Mouse (Mus musculus) myocyte (in vitro differentiated cells): ENCODE results near the gene Creb5. TPM values are rescaled to one million over a fixed set of nuclear protein-coding genes. Genes with fewer than 3 reads are reported as not detected.
A peak's percentile ranks its signal among the peaks of the same experiment; 100 is the strongest.

ENCODE experiments used
- H3K27me3 ChIP-seq: one replicate; pipeline ENCODE4 v1.6.1; 2011; ENCODE audit not compliant: control insufficient read depth, insufficient read depth, insufficient read length
- H3K36me3 ChIP-seq: one replicate; pipeline ENCODE4 v1.6.1; 2011; ENCODE audit not compliant: control insufficient read depth, insufficient read depth
- H3K4me2 ChIP-seq: one replicate; pipeline ENCODE4 v1.6.1; 2011; ENCODE audit warnings: low read depth, control low read depth
- H3K4me3 ChIP-seq: one replicate; pipeline ENCODE4 v1.5.1; 2011; ENCODE audit warnings: mild to moderate bottlenecking, control low read depth, moderate library complexity
- H3K79me2 ChIP-seq: one replicate; pipeline ENCODE4 v1.6.1; 2011; ENCODE audit not compliant: control insufficient read depth, insufficient read depth
- H3ac ChIP-seq: one replicate; pipeline ENCODE4 v1.6.1; 2011; ENCODE audit not compliant: control insufficient read depth, insufficient read length
- CEBPB ChIP-seq: IDR thresholded peaks from 2 replicates; pipeline ENCODE4 v1.6.1; 2011; ENCODE audit warnings: mild to moderate bottlenecking, moderate library complexity; ENCODE audit not compliant: poor library complexity, insufficient read depth, severe bottlenecking
- E2F4 ChIP-seq: IDR thresholded peaks from one replicate; pipeline ENCODE4 v1.6.1; 2011; ENCODE audit warnings: mild to moderate bottlenecking, control low read depth, moderate library complexity; ENCODE audit not compliant: insufficient read depth
- MAX ChIP-seq: IDR thresholded peaks from one replicate; pipeline ENCODE4 v1.6.1; 2011; ENCODE audit warnings: low read depth, mild to moderate bottlenecking, control low read depth
- MYOD1 ChIP-seq, 3 experiments: IDR thresholded peaks; one replicate each; pipeline ENCODE4 v1.6.1; 2011; ENCODE audit warnings: control low read depth in 2 of 3, low read depth in 2 of 3, mild to moderate bottlenecking in 2 of 3, moderate library complexity in 1 of 3; ENCODE audit not compliant: insufficient read length in 2 of 3, control insufficient read depth in 1 of 3
- MYOG ChIP-seq, 3 experiments: IDR thresholded peaks; one replicate each; pipeline ENCODE4 v1.6.1; 2011; ENCODE audit warnings: control low read depth in 2 of 3, low read depth in 2 of 3, mild to moderate bottlenecking in 2 of 3; ENCODE audit not compliant: insufficient read length in 2 of 3, control insufficient read depth in 1 of 3, insufficient read depth in 1 of 3
- POLR2A ChIP-seq: IDR thresholded peaks from one replicate; pipeline ENCODE4 v1.6.1; 2011; ENCODE audit warnings: low read depth, mild to moderate bottlenecking, control low read depth, moderate library complexity; ENCODE audit not compliant: insufficient read length
- POLR2AphosphoS2 ChIP-seq: IDR thresholded peaks from one replicate; pipeline ENCODE4 v1.6.1; 2011; ENCODE audit warnings: low read depth, control low read depth; ENCODE audit not compliant: insufficient read length
- REST ChIP-seq: IDR thresholded peaks from one replicate; pipeline ENCODE4 v1.6.1; 2011; ENCODE audit warnings: mild to moderate bottlenecking, control low read depth, moderate library complexity; ENCODE audit not compliant: insufficient read depth, insufficient read length
- SRF ChIP-seq: IDR thresholded peaks from one replicate; pipeline ENCODE4 v1.6.1; 2011; ENCODE audit warnings: low read depth; ENCODE audit not compliant: control insufficient read depth, insufficient read length
- TCF12 ChIP-seq: IDR thresholded peaks from one replicate; pipeline ENCODE4 v1.6.1; 2011; ENCODE audit warnings: mild to moderate bottlenecking, control low read depth; ENCODE audit not compliant: poor library complexity, insufficient read depth, severe bottlenecking
- TCF3 ChIP-seq: IDR thresholded peaks from one replicate; pipeline ENCODE4 v1.6.1; 2011; ENCODE audit warnings: low read depth, control low read depth; ENCODE audit not compliant: insufficient read length
- USF1 ChIP-seq: IDR thresholded peaks from one replicate; pipeline ENCODE4 v1.6.1; 2011; ENCODE audit warnings: low read depth, mild to moderate bottlenecking, control low read depth, moderate library complexity
- polyA plus RNA-seq: library from polyadenylated mRNA; unstranded; fragments of >200 nt; fragmentation: generic; extraction: Trizol; gene quantifications from one replicate; pipeline ENCODE4 v1.2.1, GENCODE M21; 2012; ENCODE audit warnings: missing spikeins

The Creb5 gene
- polyA plus RNA-seq, 1 experiment = 1.4 TPM

- Histone ChIP-seq H3K27me3 (no peaks in the 10 kb centered on the region), H3K36me3 (no peaks in the 10 kb centered on the region), H3K4me3 (no peak overlapping the region), H3ac (no peak overlapping the region), H3K4me2 (no peak overlapping the region), H3K79me2 (no peaks in the 10 kb centered on the region)
- TF ChIP-seq MYOD1 (IDR thresholded peaks at IDR 0.05; ENCODE audit: control insufficient read depth in 1 of 3, insufficient read length in 2 of 3, low read depth in 2 of 3) = no peak
- TF ChIP-seq MAX = no peak
- TF ChIP-seq SRF = no peak
- no peak for TF ChIP-seq POLR2A
- TF ChIP-seq POLR2AphosphoS2 = no peak
- TF ChIP-seq REST = no peak
- TF ChIP-seq MYOG (IDR thresholded peaks at IDR 0.05; ENCODE audit: control insufficient read depth in 1 of 3, insufficient read depth in 1 of 3, insufficient read length in 2 of 3, low read depth in 2 of 3) = no peak
- no peak for TF ChIP-seq USF1
- TF ChIP-seq TCF3 = no peak
- no peak for TF ChIP-seq TCF12
- TF ChIP-seq E2F4 = no peak
- no peak for TF ChIP-seq CEBPB
Observed at GRCm38 (mm10) chr6:53363535-53363934, 76.5 kb downstream of the Creb5 start.

- no peak overlapping the region for H3ac ChIP-seq
- no peaks in the 10 kb centered on the region for H3K79me2 ChIP-seq
- TF ChIP-seq USF1 (no peak), POLR2A (no peak), CEBPB (no peak), TCF3 (no peak), MAX (no peak), MYOG (IDR thresholded peaks at IDR 0.05; ENCODE audit: control insufficient read depth in 1 of 3, insufficient read depth in 1 of 3, insufficient read length in 2 of 3, low read depth in 2 of 3) (no peak), MYOD1 (IDR thresholded peaks at IDR 0.05; ENCODE audit: control insufficient read depth in 1 of 3, insufficient read length in 2 of 3, low read depth in 2 of 3) (peak in 1 of 3 experiments; percentile 41)
- H3K36me3 ChIP-seq = no peaks in the 10 kb centered on the region
- H3K27me3 ChIP-seq = no peaks in the 10 kb centered on the region
- H3K4me2 ChIP-seq = no peak overlapping the region
- no peak overlapping the region for H3K4me3 ChIP-seq
Observed at GRCm38 (mm10) chr6:53363981-53364391, 76.9 kb downstream of the Creb5 start.

- Histone ChIP-seq H3K4me3 (no peak overlapping the region), H3K4me2 (peak overlapping the region; percentile 13), H3ac (no peak overlapping the region), H3K27me3 (no peaks in the 10 kb centered on the region), H3K79me2 (no peaks in the 10 kb centered on the region), H3K36me3 (no peaks in the 10 kb centered on the region)
- TF ChIP-seq MYOD1 (IDR thresholded peaks at IDR 0.05; ENCODE audit: control insufficient read depth in 1 of 3, insufficient read length in 2 of 3, low read depth in 2 of 3) (peak in 2 of 3 experiments; percentile 70 to 74), MYOG (IDR thresholded peaks at IDR 0.05; ENCODE audit: control insufficient read depth in 1 of 3, insufficient read depth in 1 of 3, insufficient read length in 2 of 3, low read depth in 2 of 3) (peak in 1 of 3 experiments; percentile 51), USF1 (no peak), POLR2AphosphoS2 (no peak), E2F4 (no peak), TCF12 (no peak)
Observed at GRCm38 (mm10) chr6:53369147-53369546, 82.1 kb downstream of the Creb5 start.

GRCm38 (mm10) chr6:53369928-53370327, 82.9 kb downstream of the Creb5 start:
- no peak overlapping the region for H3K4me2 ChIP-seq
- no peaks in the 10 kb centered on the region for H3K79me2 ChIP-seq
- H3K4me3 ChIP-seq = no peak overlapping the region
- H3K36me3 ChIP-seq = no peaks in the 10 kb centered on the region
- H3ac ChIP-seq = no peak overlapping the region
- H3K27me3 ChIP-seq = no peaks in the 10 kb centered on the region
- TF ChIP-seq POLR2A = no peak
- no peak for TF ChIP-seq MYOG (IDR thresholded peaks at IDR 0.05; ENCODE audit: control insufficient read depth in 1 of 3, insufficient read depth in 1 of 3, insufficient read length in 2 of 3, low read depth in 2 of 3)
- no peak for TF ChIP-seq CEBPB
- TF ChIP-seq E2F4 = no peak
- no peak for TF ChIP-seq USF1
- TF ChIP-seq REST = no peak
- no peak for TF ChIP-seq MYOD1 (IDR thresholded peaks at IDR 0.05; ENCODE audit: control insufficient read depth in 1 of 3, insufficient read length in 2 of 3, low read depth in 2 of 3)
- no peak for TF ChIP-seq TCF3

GRCm38 (mm10) chr6:53371962-53372361, 84.9 kb downstream of the Creb5 start:
- no peaks in the 10 kb centered on the region for H3K27me3 ChIP-seq
- H3ac ChIP-seq = no peak overlapping the region
- no peak for TF ChIP-seq REST
- no peak for TF ChIP-seq MAX
- no peak for TF ChIP-seq TCF3
- no peak for TF ChIP-seq TCF12
- no peak for TF ChIP-seq SRF
- no peak for TF ChIP-seq E2F4
- TF ChIP-seq POLR2AphosphoS2 = no peak
- TF ChIP-seq MYOD1 (IDR thresholded peaks at IDR 0.05; ENCODE audit: control insufficient read depth in 1 of 3, insufficient read length in 2 of 3, low read depth in 2 of 3) = no peak
- TF ChIP-seq MYOG (IDR thresholded peaks at IDR 0.05; ENCODE audit: control insufficient read depth in 1 of 3, insufficient read depth in 1 of 3, insufficient read length in 2 of 3, low read depth in 2 of 3) = no peak
- no peak for TF ChIP-seq USF1
- no peak for TF ChIP-seq POLR2A
- no peak for TF ChIP-seq CEBPB

More at GRCm38 (mm10) chr6:53371962-53372361, 84.9 kb downstream of the Creb5 start:
- no peak overlapping the region for H3K4me3 ChIP-seq
- no peaks in the 10 kb centered on the region for H3K79me2 ChIP-seq
- no peak overlapping the region for H3K4me2 ChIP-seq
- H3K36me3 ChIP-seq = no peaks in the 10 kb centered on the region
